Mouse (Mus musculus): Measurements from ENCODE around the gene Cbarp.

Cbarp gene

DNA sequence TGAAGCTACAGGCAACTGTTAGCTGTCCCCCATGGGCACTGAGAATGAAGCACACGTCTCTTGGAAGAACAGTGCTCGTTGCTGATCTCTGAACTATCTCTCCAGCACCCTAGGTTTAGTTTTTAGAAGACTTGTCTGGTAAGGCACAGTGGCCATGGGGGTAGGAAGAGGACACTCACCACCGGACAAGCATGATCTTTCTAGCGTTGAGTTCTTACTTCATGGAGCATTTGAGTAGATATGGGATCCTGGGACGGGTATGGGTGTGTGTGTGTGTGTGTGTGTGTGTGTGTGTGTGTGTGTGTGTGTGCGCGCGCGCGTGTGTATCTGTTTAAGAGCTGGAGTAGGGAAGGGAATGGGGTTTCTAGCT lies at the start of gene Cbarp:
Cbarp (minus strand) TSS at position 170 of the 370 bp plus-strand sequence.
- DNase-seq (ENCODE audit: low spot score in 2 of 2), result no peak

DNA sequence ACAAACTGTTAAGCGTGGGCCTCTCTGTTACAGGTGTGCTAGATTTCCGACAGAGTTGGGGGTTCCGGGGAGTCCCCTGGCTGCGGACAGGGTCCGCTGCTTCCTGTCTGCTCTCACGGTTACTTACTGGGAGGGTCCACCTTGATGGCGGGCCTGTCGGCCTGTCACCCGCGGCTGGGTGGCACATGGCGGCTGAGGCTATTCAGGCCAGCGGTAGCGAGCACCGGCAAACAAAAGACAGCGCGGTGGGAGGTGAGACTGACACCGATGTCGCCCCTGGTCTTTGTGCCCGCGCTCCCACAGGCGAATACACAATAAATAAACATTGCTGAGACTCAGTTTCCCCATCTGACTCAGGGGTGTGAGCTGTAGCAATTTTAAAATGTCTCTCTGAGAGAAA lies 49.4 kb upstream of the Cbarp start:
- DNase-seq (ENCODE audit: low spot score in 2 of 2), result no peak

DNA sequence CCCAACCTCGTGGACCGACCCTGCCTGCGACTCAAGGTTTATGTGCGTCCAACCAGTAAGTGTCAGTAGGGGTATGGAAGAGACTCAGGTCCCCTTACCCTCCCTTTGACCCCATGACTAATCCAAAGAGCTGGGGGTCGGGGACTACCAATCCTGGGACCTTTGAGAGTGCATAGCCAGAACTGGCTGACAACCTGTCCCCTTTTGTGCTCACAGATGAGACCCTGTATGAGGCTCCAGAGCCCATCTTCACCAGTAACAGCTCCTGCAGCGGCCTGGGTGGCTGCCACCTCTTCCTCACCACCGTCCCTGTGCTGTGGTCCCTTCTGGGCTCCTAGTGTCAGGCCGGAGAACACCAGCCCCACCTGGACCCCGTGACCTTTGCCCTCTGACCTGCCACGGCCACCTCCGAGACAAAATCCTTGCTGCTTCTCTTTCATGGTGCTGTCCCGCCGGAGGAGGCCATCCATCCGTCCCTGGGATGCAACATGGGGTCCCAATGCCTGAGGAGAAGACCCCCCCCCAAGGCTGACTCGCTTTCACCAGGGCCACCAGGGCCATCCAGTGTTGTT lies 47.9 kb upstream of the Cbarp start:
- DNase-seq (ENCODE audit: low spot score in 2 of 2), result no peak

GRCm38 (mm10) chr10:80187739-80188138 lies 47.1 kb upstream of the Cbarp start:
- DNase-seq (ENCODE audit: low spot score in 2 of 2), result no peak

GRCm38 (mm10) chr10:80186649-80187048 lies 46.0 kb upstream of the Cbarp start:
- no peak for DNase-seq (ENCODE audit: low spot score in 2 of 2)

DNA sequence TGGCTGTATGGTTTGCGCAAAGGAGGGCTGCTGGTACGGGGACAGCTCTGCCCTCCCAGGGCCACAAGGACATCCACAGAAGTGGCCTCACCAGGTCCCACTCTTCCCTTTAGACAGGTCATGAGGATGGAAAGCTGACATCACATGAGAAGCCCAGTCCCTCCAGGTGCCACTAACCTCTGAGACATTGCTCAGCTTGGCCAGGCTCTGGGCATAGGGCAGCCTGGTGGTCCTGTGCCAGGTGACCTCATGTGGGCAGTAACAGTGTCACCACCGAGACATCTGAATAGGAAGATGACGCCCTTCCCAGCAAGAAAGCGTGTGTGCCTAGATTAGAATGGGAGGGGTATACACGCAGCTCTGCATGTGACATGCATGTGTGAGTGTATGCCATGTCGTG lies 41.9 kb upstream of the Cbarp start:
- no peak for DNase-seq (ENCODE audit: low spot score in 2 of 2)

- DNase-seq (ENCODE audit: low spot score in 2 of 2), result no peak
Measured at GRCm38 (mm10) chr10:80180823-80181222, 40.2 kb upstream of the Cbarp start.

GRCm38 (mm10) chr10:80180288-80180687 lies 39.7 kb upstream of the Cbarp start:
- DNase-seq (ENCODE audit: low spot score in 2 of 2), result no peak

- DNase-seq (ENCODE audit: low spot score in 2 of 2), result no peak
Measured at GRCm38 (mm10) chr10:80179068-80180051, 38.7 kb upstream of the Cbarp start, which contains the start of gene Efna2. Gene Efna2 (plus strand): TSS chr10:80179482.

- no peak for DNase-seq (ENCODE audit: low spot score in 2 of 2)
Measured at GRCm38 (mm10) chr10:80177441-80178279, 37.0 kb upstream of the Cbarp start.

DNA sequence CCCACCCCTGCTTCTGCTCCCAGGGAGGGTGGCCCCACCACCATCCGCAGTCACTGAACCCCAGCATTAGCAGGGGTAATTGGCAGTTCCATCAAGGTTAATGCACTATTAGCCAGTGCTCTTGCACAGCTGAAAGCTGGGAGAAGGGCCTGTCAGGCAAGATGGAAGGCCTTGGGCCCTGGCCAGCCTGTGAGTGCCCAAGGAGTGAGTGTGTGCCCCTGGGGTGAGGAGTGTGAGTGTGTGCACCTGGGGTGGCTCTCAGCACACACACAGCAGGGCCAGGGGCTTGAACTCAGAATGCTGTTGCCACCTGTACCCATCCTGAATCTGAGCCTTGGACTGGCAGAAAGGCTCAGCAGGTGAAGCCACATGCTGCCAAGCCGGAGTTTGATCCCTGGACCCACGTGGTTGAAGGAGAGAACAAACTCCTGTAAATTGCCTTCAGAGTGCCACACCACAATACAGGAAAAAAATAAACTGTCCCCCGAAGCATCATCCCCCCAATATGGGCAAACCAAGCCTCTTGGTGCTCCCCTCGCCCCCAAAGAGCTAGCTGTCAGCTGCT lies 35.7 kb upstream of the Cbarp start:
- no peak for DNase-seq (ENCODE audit: low spot score in 2 of 2)

DNA sequence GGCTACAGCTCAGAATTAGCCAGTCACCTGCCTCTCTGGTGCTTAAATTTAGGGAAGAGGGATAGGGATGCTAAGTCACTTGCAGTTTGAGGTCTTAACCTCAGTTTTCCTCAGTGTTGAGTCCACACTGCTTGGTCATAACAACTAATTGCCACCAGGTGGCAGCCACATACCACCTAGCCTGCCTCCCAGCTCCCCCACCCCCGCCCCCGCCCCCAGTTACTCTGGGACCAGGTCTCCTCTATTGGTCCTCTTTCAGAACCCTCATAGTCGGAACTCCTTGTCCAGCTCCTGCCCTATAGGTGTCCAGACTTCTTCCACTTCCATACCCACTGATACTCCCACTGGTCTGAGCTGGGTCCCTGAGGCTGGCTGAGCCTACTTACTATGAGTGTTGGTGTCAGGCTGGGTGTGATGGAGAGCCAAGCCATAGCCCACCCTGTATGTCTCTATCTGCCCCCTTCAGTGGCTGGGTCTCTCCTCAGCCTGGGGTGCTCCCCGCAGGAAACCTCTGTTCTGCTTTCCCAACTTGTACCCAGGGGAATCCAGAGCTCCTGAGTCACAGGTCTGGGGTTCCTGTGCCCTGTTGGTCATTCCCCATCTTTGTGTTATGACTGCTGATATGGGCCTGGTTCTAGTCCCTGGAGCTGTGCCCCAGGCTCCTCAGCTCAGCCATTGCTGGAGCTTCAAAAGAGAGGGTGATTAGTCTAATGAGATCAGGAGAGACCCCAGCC lies 35.1 kb upstream of the Cbarp start:
- DNase-seq (ENCODE audit: low spot score in 2 of 2), result no peak

GRCm38 (mm10) chr10:80174705-80175104 lies 34.1 kb upstream of the Cbarp start:
- DNase-seq (ENCODE audit: low spot score in 2 of 2), result no peak

- DNase-seq (ENCODE audit: low spot score in 2 of 2), result no peak
Measured at GRCm38 (mm10) chr10:80173955-80174640, 33.5 kb upstream of the Cbarp start.

DNA sequence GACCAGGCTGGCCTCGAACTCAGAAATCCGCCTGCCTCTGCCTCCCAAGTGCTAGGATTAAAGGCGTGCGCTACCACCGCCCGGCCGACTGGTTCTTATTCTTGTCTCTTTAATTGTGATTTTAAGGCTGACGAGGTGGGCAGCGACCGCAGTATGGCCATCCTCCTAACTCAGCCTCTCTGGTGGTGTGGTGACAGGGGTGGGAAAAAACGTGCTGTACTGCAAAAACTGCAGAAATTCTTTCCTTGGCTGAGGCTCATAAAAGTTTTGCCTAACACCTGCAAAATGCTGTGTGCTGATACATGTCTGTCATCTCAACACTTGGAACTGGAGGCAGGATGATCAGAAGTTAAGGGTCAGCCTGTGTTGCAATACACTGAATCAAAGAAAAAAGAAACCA lies 32.7 kb upstream of the Cbarp start:
- DNase-seq (ENCODE audit: low spot score in 2 of 2), result no peak

DNA sequence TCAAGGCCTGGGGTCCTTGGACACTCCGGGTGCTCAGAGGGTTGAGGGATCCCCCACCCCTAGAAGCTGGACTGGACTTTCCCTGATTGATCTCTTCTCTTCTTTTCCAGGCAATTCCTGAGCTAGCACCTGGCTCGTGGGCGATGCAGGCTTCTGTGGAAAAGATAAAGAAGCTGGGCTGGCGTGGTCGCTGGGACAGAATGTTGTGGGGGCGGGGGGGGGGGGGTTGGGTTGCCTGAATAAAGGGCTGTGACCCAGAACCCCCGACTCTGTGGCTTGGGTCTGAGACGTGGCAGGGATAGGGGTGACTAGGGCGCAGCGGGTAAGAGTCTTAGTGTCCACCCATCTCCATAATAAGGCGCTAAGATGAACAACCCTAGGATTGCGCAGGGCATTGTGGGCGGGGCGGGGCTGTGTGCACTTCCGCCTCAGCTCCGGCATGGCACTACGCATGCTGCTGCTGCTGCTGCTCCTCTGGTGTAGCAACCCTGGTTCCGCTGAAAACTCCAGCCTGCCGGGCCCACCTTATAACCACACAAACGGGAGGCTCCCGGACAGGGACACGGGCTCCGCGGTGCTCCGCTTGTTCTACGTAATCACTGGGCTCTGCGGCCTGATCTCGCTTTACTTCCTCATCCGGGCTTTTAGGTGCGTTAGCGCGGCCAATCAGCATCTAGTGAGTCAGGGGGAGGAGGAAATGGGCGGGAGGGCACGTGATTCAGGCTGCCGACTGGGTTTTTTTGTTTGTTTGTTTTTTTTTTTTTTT lies 32.1 kb upstream of the Cbarp start, which contains the start of gene 1600002K03Rik:
1600002K03Rik (plus strand) TSS at position 418 of the 766 bp plus-strand sequence.
- peak; percentile 69 to 77 for DNase-seq (ENCODE audit: low spot score in 2 of 2)

DNA sequence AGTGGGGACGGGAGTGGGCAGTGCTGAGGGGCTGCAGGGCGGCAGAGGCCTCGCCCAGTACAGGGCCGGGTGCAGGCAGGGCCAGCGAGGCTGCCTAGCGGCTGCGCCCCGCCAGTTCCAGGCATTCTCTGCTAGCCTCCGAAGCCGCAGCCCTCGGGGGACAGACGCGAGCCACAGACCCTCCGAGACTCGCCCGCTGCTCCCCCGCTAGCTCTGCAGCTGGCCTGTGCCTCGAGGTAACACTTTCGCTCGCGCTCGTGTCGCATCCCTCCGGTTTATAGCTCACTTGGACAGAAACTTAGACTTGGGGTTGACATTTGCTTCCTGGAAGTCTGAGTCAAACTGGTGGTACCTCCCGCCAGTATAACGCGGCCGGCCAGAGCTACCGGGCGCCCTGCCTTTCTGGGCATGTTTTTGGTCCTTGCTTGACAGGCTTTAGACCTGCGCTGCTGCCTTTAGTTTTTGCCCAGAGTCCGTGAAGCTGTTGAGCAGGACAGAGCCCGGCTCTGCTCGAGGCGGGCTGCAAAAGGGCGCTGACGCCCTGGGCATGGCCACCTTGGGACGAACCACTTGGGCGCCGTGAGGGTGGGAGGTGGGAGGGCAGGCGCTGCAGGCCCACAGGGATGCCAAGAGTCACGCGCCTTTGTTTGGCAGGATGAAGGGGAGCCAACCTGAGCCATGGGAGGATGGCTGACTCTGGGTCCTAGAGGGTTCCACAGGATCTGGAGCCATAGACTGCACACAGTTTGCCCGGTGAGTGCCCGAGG lies 31.3 kb upstream of the Cbarp start:
- DNase-seq (ENCODE audit: low spot score in 2 of 2), result no peak

DNA sequence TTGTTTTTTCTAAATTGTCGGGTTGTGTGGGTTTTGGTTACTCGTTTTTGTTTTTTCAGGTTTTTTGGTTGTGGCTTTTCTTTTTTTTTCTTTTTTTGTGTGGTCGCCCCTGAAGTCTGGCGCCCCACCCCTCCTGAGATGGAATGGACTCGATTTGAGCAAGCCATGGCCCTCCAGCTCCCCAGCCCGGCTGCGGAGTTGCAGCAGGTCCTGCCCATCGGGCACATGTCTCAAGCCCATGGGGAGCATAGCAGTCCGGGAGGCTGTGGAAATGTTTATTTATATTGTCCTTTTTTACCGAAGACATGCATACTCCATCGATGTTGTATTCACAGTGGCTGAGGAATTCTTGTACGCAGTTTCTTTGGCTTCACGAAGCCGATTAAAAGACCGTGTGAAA lies 30.6 kb upstream of the Cbarp start:
- no peak for DNase-seq (ENCODE audit: low spot score in 2 of 2)

- DNase-seq (ENCODE audit: low spot score in 2 of 2), result no peak
Measured at GRCm38 (mm10) chr10:80170601-80171021, 30.0 kb upstream of the Cbarp start.
